7 mouse cellular contexts compared by ENCODE assay signal in the genomic region with DNA sequence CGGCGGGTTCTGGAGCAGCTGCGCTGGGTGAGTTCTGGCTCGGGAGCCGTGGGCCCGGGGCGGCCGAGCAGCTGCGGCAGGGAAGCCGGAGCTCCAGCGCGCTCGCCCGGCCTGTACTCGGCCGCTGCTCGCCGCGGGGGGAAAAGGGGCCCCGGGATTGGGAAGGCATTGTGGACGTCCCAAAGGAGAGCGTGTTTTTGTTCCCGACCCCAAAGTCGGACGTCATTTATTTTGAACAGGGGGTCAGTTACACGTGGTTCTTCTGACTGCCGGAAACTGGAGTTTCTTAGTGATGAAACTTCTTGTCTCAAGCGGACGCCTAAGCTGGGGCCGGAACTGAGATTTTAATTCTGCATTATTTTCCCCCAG. TPM values are rescaled to one million over a fixed set of nuclear protein-coding genes. Genes with fewer than 3 reads are reported as not detected.
DNase-seq lines count a peak whose midpoint lies in the region; ATAC-seq and TF ChIP-seq lines count a peak whose summit lies in the region.

No protein-coding gene starts in this region.

- peak; percentile 47 for ATAC-seq in embryonic facial prominence, embryonic 12.5 days (ENCODE audit: insufficient number of reproducible peaks, insufficient read depth, low FRiP score, low TSS enrichment)
- no peak; the same call in 1 of the 2 replicates for ATAC-seq in intestine, embryonic 16.5 days

- 0 out of 2 replicates have a peak, but pooled peaks cover 2% of the 10 kb centered on the region for H3K36me3 ChIP-seq in embryonic facial prominence, embryonic 12.5 days
- H3K36me3 ChIP-seq in intestine, embryonic 16.5 days (ENCODE audit: control insufficient read depth, insufficient read depth, low read length), result no peaks in the 10 kb centered on the region
- H3K36me3 ChIP-seq in myocyte (ENCODE audit: control insufficient read depth, insufficient read depth), result no peaks in the 10 kb centered on the region

- H3ac ChIP-seq in myocyte (ENCODE audit: control insufficient read depth, insufficient read length), result peak overlapping the region; percentile 42

- H3K79me2 ChIP-seq in myocyte (ENCODE audit: control insufficient read depth, insufficient read depth), result peaks cover 51% of the 10 kb centered on the region

- TF ChIP-seq POLR2A in myocyte (IDR thresholded peaks at IDR 0.05; ENCODE audit: insufficient read length, low read depth), result no peak

- no peaks in the 10 kb centered on the region for H3K9me3 ChIP-seq in embryonic facial prominence, embryonic 12.5 days
- H3K9me3 ChIP-seq in intestine, embryonic 16.5 days (ENCODE audit: control insufficient read depth, low read length), result no peaks in the 10 kb centered on the region

- DNase-seq in 3T3-L1 (ENCODE audit: low read depth, low spot score) (peak; percentile 76), 416B (ENCODE audit: low read depth) (peak; percentile 75)
- no peak for DNase-seq in B cell, adult 2 months
- DNase-seq in right cerebral cortex, postnatal 25 days, result no peak

- H3K4me2 ChIP-seq in embryonic facial prominence, embryonic 12.5 days (replicated peaks), result peak overlapping the region; percentile 68
- H3K4me2 ChIP-seq in intestine, embryonic 16.5 days (ENCODE audit: low read depth, low read length), result peak overlapping the region; percentile 55
- H3K4me2 ChIP-seq in myocyte (ENCODE audit: low read depth), result peak overlapping the region; percentile 63

- peak overlapping the region; percentile 81 for H3K4me3 ChIP-seq in embryonic facial prominence, embryonic 12.5 days
- H3K4me3 ChIP-seq in intestine, embryonic 16.5 days (ENCODE audit: low read length), result peak overlapping the region; percentile 90
- H3K4me3 ChIP-seq in myocyte, result peak overlapping the region; percentile 61

- peak overlapping the region; percentile 96 for H3K27ac ChIP-seq in embryonic facial prominence, embryonic 12.5 days
- H3K27ac ChIP-seq in intestine, embryonic 16.5 days (ENCODE audit: low read length), result peak overlapping the region; percentile 98

- no peaks in the 10 kb centered on the region for H3K27me3 ChIP-seq in embryonic facial prominence, embryonic 12.5 days
- no peaks in the 10 kb centered on the region for H3K27me3 ChIP-seq in intestine, embryonic 16.5 days (replicated peaks; ENCODE audit: control insufficient read depth, insufficient read depth, low read length)
- no peaks in the 10 kb centered on the region for H3K27me3 ChIP-seq in myocyte (ENCODE audit: control insufficient read depth, insufficient read depth, insufficient read length)

- under 1% methylated on average over 30 of the region's 30 CpGs for WGBS in embryonic facial prominence, embryonic 12.5 days
- 0% methylated on average over 30 of the region's 30 CpGs for WGBS in intestine, embryonic 16.5 days

- H3K9ac ChIP-seq in embryonic facial prominence, embryonic 12.5 days, result peak overlapping the region; percentile 96
- H3K9ac ChIP-seq in intestine, embryonic 16.5 days (ENCODE audit: low read depth, low read length), result peak overlapping the region; percentile 94

- peaks cover 16% of the 10 kb centered on the region for H3K4me1 ChIP-seq in embryonic facial prominence, embryonic 12.5 days
- peaks cover 14% of the 10 kb centered on the region for H3K4me1 ChIP-seq in intestine, embryonic 16.5 days (ENCODE audit: control insufficient read depth, insufficient read depth, low read length)

TF ChIP-seq in myocyte, 11 proteins besides CTCF, POLR2A, EP300 and RAD21:
- TF ChIP-seq TCF3 (IDR thresholded peaks at IDR 0.05; ENCODE audit: insufficient read length, low read depth), result no peak
- no peak for TF ChIP-seq E2F4 (IDR thresholded peaks at IDR 0.05; ENCODE audit: insufficient read depth)
- peak in 1 of 3 experiments; percentile 31 for TF ChIP-seq MYOG (IDR thresholded peaks at IDR 0.05; ENCODE audit: control insufficient read depth in 1 of 3, insufficient read depth in 1 of 3, insufficient read length in 2 of 3, low read depth in 2 of 3)
- no peak for TF ChIP-seq REST (IDR thresholded peaks at IDR 0.05; ENCODE audit: insufficient read depth, insufficient read length)
- no peak for TF ChIP-seq SRF (IDR thresholded peaks at IDR 0.05; ENCODE audit: control insufficient read depth, insufficient read length, low read depth)
- 0 out of 2 replicates have a peak, but pooled peaks have one; percentile 40 for TF ChIP-seq CEBPB (IDR thresholded peaks at IDR 0.05; ENCODE audit: insufficient read depth, poor library complexity, severe bottlenecking)

RNA-seq across cellular contexts. Expression of gene Mia2, which starts 36.0 kb away (rescaled TPM):
- 58.0 and 60.3 TPM in 2 replicates for polyA plus RNA-seq in embryonic facial prominence, embryonic 12.5 days (2016; fragmentation: Nextera tagmentation; extraction: Ambion mirVana)
- polyA plus RNA-seq in intestine, embryonic 16.5 days (2015; fragmentation: Nextera tagmentation; extraction: Ambion mirVana), result 88.2 and 96.6 TPM in 2 replicates
- polyA plus RNA-seq in myocyte (2012; fragmentation: generic; extraction: Trizol), result 22.6 TPM

Comparison
In these comparisons a context has a peak if more than half of its experiments do, and no peak if none do; other contexts are left out.
1. DNase-seq: peak in 3T3-L1 (single experiment) and 416B (single experiment); none in B cell, adult 2 months (0 of 2) and right cerebral cortex, postnatal 25 days (single experiment).
2. Peak in every context shown above with its lines, with median percentiles within 50 percentile points of each other: H3K4me2 ChIP-seq and H3K4me3 ChIP-seq.